Mouse (Mus musculus): ENCODE results near the gene Ethe1.
"Not testable (repeated sequence)": the region's sequence is repeated elsewhere in the genome, so short reads cannot be mapped to it uniquely, and the experiment has no call there.

The Ethe1 gene

GRCm38 (mm10) chr7:24612308-24612910 lies 25.1 kb downstream of the Ethe1 start:
- no peak for DNase-seq (ENCODE audit: low read depth)

- DNase-seq (ENCODE audit: low read depth) = no peak
These were observed 27.5 kb downstream of the Ethe1 start for GRCm38 (mm10) chr7:24614816-24615215.

GRCm38 (mm10) chr7:24617763-24618162 lies 30.4 kb downstream of the Ethe1 start:
- no peak for DNase-seq (ENCODE audit: low read depth)

- not testable (repeated sequence) for DNase-seq (ENCODE audit: low read depth)
These were observed 31.0 kb downstream of the Ethe1 start for GRCm38 (mm10) chr7:24618374-24618773.

GRCm38 (mm10) chr7:24619671-24620397 lies 32.5 kb downstream of the Ethe1 start:
- no peak for DNase-seq (ENCODE audit: low read depth)

- no peak for DNase-seq (ENCODE audit: low read depth)
These were observed 33.9 kb downstream of the Ethe1 start for GRCm38 (mm10) chr7:24621193-24621592.

- no peak for DNase-seq (ENCODE audit: low read depth)
These were observed 35.6 kb downstream of the Ethe1 start for GRCm38 (mm10) chr7:24622967-24623366.

- DNase-seq (ENCODE audit: low read depth) = no peak
These were observed 41.6 kb downstream of the Ethe1 start for GRCm38 (mm10) chr7:24628685-24629610.

GRCm38 (mm10) chr7:24629672-24630071 lies 42.3 kb downstream of the Ethe1 start:
- no peak for DNase-seq (ENCODE audit: low read depth)

GRCm38 (mm10) chr7:24630116-24630880 lies 43.0 kb downstream of the Ethe1 start:
- no peak for DNase-seq (ENCODE audit: low read depth)

- no peak for DNase-seq (ENCODE audit: low read depth)
These were observed 48.9 kb downstream of the Ethe1 start, which contains the start of gene Lypd3 for GRCm38 (mm10) chr7:24636264-24636663. Gene Lypd3, plus strand, starts transcription at chr7:24636550.

GRCm38 (mm10) chr7:24637046-24637445 lies 49.7 kb downstream of the Ethe1 start:
- DNase-seq (ENCODE audit: low read depth) = no peak

- DNase-seq (ENCODE audit: low read depth) = no peak
These were observed 50.9 kb downstream of the Ethe1 start for GRCm38 (mm10) chr7:24638026-24638856.

- no peak for DNase-seq (ENCODE audit: low read depth)
These were observed 53.1 kb downstream of the Ethe1 start for GRCm38 (mm10) chr7:24640450-24640849.

GRCm38 (mm10) chr7:24642491-24642890 lies 55.1 kb downstream of the Ethe1 start:
- DNase-seq (ENCODE audit: low read depth) = no peak

GRCm38 (mm10) chr7:24644492-24644891 lies 57.1 kb downstream of the Ethe1 start:
- no peak for DNase-seq (ENCODE audit: low read depth)

GRCm38 (mm10) chr7:24644996-24645395 lies 57.7 kb downstream of the Ethe1 start:
- no peak for DNase-seq (ENCODE audit: low read depth)

- DNase-seq (ENCODE audit: low read depth) = no peak
These were observed 59.1 kb downstream of the Ethe1 start for GRCm38 (mm10) chr7:24646486-24646885.

GRCm38 (mm10) chr7:24653681-24654080 lies 66.3 kb downstream of the Ethe1 start:
- no peak for DNase-seq (ENCODE audit: low read depth)

Measured in fibroblast of lung, adult 2 months (primary cell).